Mouse (Mus musculus) heart, adult 2 months (tissue): Measurements from ENCODE around the gene Hist1h2ba. TPM values are rescaled to one million over a fixed set of nuclear protein-coding genes. Genes with fewer than 3 reads are reported as not detected.

ENCODE experiments used
- DNase-seq, 2 experiments: peaks; one replicate each; pipeline ENCODE4 v3.0.0; 2021
- H3K27ac ChIP-seq: fragments of 200-600 bp; 2 replicates; pipeline ENCODE4 v1.8.1; 2022
- H3K27me3 ChIP-seq: fragments of 200-500 bp; 2 replicates; pipeline ENCODE4 v1.6.1; 2012; ENCODE audit warnings: mild to moderate bottlenecking, low read length, inconsistent platforms, mixed read lengths; ENCODE audit not compliant: control insufficient read depth, insufficient read depth
- H3K36me3 ChIP-seq: fragments of 200-500 bp; 2 replicates; pipeline ENCODE4 v1.6.1; 2012; ENCODE audit warnings: low read length, inconsistent platforms; ENCODE audit not compliant: control insufficient read depth, insufficient read depth
- H3K4me1 ChIP-seq: fragments of 200-500 bp; 2 replicates; pipeline ENCODE4 v1.6.1; 2011; ENCODE audit warnings: low read length; ENCODE audit not compliant: control insufficient read depth, insufficient read depth
- H3K4me3 ChIP-seq: fragments of 200-600 bp; 2 replicates; pipeline ENCODE4 v1.8.1; 2022
- H3K79me2 ChIP-seq: fragments of 200-500 bp; replicated peaks from 2 replicates; pipeline ENCODE4 v1.6.1; 2012; ENCODE audit warnings: mild to moderate bottlenecking, inconsistent platforms, low read length, moderate library complexity, mixed read lengths; ENCODE audit not compliant: control insufficient read depth, insufficient read depth
- H3K9ac ChIP-seq: fragments of 200-500 bp; 2 replicates; pipeline ENCODE4 v1.6.1; 2012; ENCODE audit warnings: low read depth, mild to moderate bottlenecking, control low read depth, inconsistent platforms, low read length, mixed read lengths
- CTCF ChIP-seq: fragments of 200-600 bp; IDR thresholded peaks from 2 replicates; pipeline ENCODE4 v1.8.1; 2022; ENCODE audit warnings: antibody characterized with exemption, mild to moderate bottlenecking, moderate library complexity
- EP300 ChIP-seq: fragments of 200-500 bp; IDR thresholded peaks from 2 replicates; pipeline ENCODE4 v1.6.1; 2011; ENCODE audit warnings: low read depth, low read length, control low read depth; ENCODE audit not compliant: insufficient read depth
- POLR2A ChIP-seq: fragments of 200-500 bp; IDR thresholded peaks from 2 replicates; pipeline ENCODE4 v1.6.1; 2011; ENCODE audit warnings: mild to moderate bottlenecking, low read depth, low read length, control low read depth; ENCODE audit not compliant: insufficient read depth
- WGBS: fragments of 180-500 bp; shearing (Covaris S2); methylation state at CpG from one replicate; pipeline ENCODE4 v1.1.7; 2018; 5-methylcytosine and 5-hydroxymethylcytosine counted together
- intact Hi-C: fragments of 180-260 bp; cut with DNase I; formaldehyde crosslinking; loops from one replicate; pipeline ENCODE4 v1.15.1; 2025
- polyA plus RNA-seq: library from polyadenylated mRNA; depleted of rRNA; stranded (reverse); fragments of >200 nt; gene quantifications from 2 replicates; pipeline ENCODE4 v1.2.3, GENCODE M21; 2012
- total RNA-seq, 2 experiments: library from RNA; stranded (reverse); gene quantifications; 2 replicates each; pipeline ENCODE4 v1.2.3; 2021

Gene Hist1h2ba
- total and polyA plus RNA-seq, 3 experiments, result not detected

GRCm38 (mm10) chr13:23914376-23915167 lies 19.4 kb downstream of the Hist1h2ba start, which contains the start of gene Slc17a4:
Slc17a4 (minus strand) TSS chr13:23915009.
- H3K4me1 ChIP-seq, result peaks cover 2% of the 10 kb centered on the region; the same call in 1 of the 2 replicates
- WGBS, result 41% methylated on average over 9 of the region's 9 CpGs
- peak within 1 kb of the TSS; percentile 40; the same call in 1 of the 2 replicates for H3K27ac ChIP-seq
- H3K79me2 ChIP-seq, result no peaks in the 10 kb centered on the region
- no peaks in the 10 kb centered on the region for H3K36me3 ChIP-seq
- DNase-seq, result peak in 1 of 2 experiments; percentile 20
- no peaks in the 10 kb centered on the region for H3K27me3 ChIP-seq
- TF ChIP-seq POLR2A, result no peak
- TF ChIP-seq CTCF, result no peak
- no peak for TF ChIP-seq EP300
- no peak within 1 kb of the TSS for H3K4me3 ChIP-seq
- H3K9ac ChIP-seq, result no peak within 1 kb of the TSS
- intact Hi-C loops, result no loop called here

DNA sequence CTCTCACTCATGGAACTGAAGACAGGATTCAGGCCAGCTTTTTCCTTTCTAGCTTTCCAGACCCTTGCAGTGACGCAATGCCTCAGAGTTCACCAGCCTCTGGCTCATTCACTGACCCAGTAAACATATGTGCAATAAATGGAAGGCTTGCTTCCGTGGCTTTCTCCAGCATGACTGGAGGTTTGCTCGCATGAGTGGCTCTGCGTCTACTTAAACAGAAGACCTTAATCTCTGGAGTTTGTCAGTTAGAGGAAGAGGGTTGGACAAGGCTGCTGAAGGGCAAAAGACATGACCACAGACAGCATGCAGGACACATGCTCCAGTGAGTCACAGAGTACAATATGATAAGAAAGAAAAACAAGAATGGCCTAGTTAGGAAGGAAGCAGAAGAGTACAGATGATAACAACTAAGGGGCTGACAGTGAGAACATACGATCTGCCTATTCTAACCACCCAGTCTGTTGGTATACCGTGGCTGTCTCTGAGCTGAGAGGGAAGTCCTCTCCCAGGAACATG lies 20.1 kb downstream of the Hist1h2ba start:
- TF ChIP-seq POLR2A (no peak), EP300 (no peak), CTCF (no peak)
- no peak overlapping the region for H3K9ac ChIP-seq
- WGBS, result 19% methylated on average over 6 of the region's 6 CpGs
- H3K27me3 ChIP-seq, result no peaks in the 10 kb centered on the region
- peak overlapping the region; percentile 40; the same call in 1 of the 2 replicates for H3K27ac ChIP-seq
- no peak overlapping the region for H3K4me3 ChIP-seq
- no peaks in the 10 kb centered on the region for H3K36me3 ChIP-seq
- no peaks in the 10 kb centered on the region for H3K79me2 ChIP-seq
- peaks cover 2% of the 10 kb centered on the region; the same call in 1 of the 2 replicates for H3K4me1 ChIP-seq
- peak; percentile 30 to 51 for DNase-seq
- intact Hi-C loops, result no loop called here

GRCm38 (mm10) chr13:23911335-23911734 lies 22.6 kb downstream of the Hist1h2ba start:
- WGBS, result 79% methylated on average over 5 of the region's 5 CpGs
- no peak overlapping the region for H3K27ac ChIP-seq

GRCm38 (mm10) chr13:23910121-23910520 lies 23.8 kb downstream of the Hist1h2ba start:
- Histone ChIP-seq H3K36me3 (no peaks in the 10 kb centered on the region), H3K9ac (no peak overlapping the region), H3K27ac (no peak overlapping the region), H3K4me1 (peaks cover 2% of the 10 kb centered on the region; the same call in 1 of the 2 replicates), H3K27me3 (no peaks in the 10 kb centered on the region), H3K4me3 (no peak overlapping the region), H3K79me2 (no peaks in the 10 kb centered on the region)
- intact Hi-C loops, result no loop called here
- no peak for DNase-seq
- TF ChIP-seq CTCF, result no peak
- TF ChIP-seq EP300, result no peak
- no peak for TF ChIP-seq POLR2A
- 79% methylated on average over 5 of the region's 5 CpGs for WGBS

More at GRCm38 (mm10) chr13:23911335-23911734, 22.6 kb downstream of the Hist1h2ba start:
- DNase-seq, result no peak
- H3K79me2 ChIP-seq, result no peaks in the 10 kb centered on the region
- no peaks in the 10 kb centered on the region for H3K27me3 ChIP-seq
- no peaks in the 10 kb centered on the region for H3K36me3 ChIP-seq
- TF ChIP-seq CTCF (no peak), EP300 (no peak), POLR2A (no peak)
- H3K4me3 ChIP-seq, result no peak overlapping the region
- H3K4me1 ChIP-seq, result peaks cover 2% of the 10 kb centered on the region; the same call in 1 of the 2 replicates
- no peak overlapping the region for H3K9ac ChIP-seq
- intact Hi-C loops, result no loop called here

DNA sequence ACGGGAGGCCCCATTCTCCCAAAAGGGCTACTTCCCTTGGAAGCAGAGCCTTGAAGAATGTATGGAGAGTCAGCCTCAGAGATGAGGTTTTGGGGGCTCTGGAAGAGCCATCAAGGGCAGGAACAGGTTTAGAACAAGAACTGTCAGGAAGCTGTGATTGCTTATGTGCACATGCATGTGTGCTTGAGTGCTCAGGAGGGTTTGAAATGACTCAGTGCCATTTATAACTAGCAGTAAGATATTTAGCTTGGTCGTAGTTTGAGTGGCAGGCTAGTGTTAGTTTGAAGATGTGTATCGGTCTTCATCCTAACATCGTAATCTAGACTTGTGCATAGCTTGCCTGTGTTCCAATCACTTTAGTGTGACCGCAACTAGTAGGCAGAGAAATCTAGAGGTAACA lies 27.1 kb downstream of the Hist1h2ba start:
- TF ChIP-seq CTCF, result no peak
- intact Hi-C loops, result no loop called here
- 86% methylated on average over 5 of the region's 5 CpGs for WGBS

DNA sequence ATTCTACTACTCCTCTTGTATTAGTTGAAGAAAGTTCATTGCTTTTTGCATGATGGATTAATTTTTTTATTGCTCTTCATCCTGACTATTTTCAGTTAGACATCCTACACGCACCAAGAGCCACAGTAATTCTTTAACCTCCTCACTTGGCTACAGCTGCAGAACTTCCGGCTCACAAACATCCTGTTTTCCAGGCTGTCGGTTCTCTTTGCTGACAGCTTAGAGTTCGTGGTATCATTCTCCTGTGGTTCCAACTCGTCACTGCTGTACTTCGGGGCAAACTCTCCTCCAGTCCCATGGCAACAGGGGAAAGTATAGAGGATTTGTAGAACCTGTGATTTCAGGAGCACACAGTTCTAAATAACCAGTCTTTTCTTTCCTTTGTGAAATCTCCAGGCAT lies 35.7 kb downstream of the Hist1h2ba start:
- TF ChIP-seq EP300 (no peak), CTCF (no peak), POLR2A (no peak)
- no peak for DNase-seq
- no peaks in the 10 kb centered on the region for H3K36me3 ChIP-seq
- H3K9ac ChIP-seq, result no peak overlapping the region
- no peaks in the 10 kb centered on the region for H3K79me2 ChIP-seq
- H3K27me3 ChIP-seq, result no peaks in the 10 kb centered on the region
- no peak overlapping the region for H3K27ac ChIP-seq
- WGBS, result 14% methylated on average over 6 of the region's 6 CpGs
- H3K4me3 ChIP-seq, result no peak overlapping the region
- intact Hi-C loops, result no loop called here
- H3K4me1 ChIP-seq, result no peaks in the 10 kb centered on the region

More for the DNA sequence above, 27.1 kb downstream of the Hist1h2ba start:
- Histone ChIP-seq H3K4me3 (no peak overlapping the region), H3K36me3 (no peaks in the 10 kb centered on the region), H3K9ac (no peak overlapping the region), H3K79me2 (no peaks in the 10 kb centered on the region), H3K27me3 (no peaks in the 10 kb centered on the region), H3K27ac (no peak overlapping the region), H3K4me1 (no peaks in the 10 kb centered on the region)
- no peak for DNase-seq
